Mouse (Mus musculus) midbrain, embryonic 16.5 days (tissue): ENCODE data around the gene Slc29a1. TPM values are rescaled to one million over a fixed set of nuclear protein-coding genes. Genes with fewer than 3 reads are reported as not detected.

Experiments
- ATAC-seq: fragments of 200-750 bp; cut with Nextera tagmentation; 2 replicates; pipeline ENCODE4 v1.8.0; 2017; ENCODE audit warnings: moderate TSS enrichment
- H3K27ac ChIP-seq: fragments of 300-500 bp; sonication (generic); 2 replicates; pipeline ENCODE4 v1.5.1; 2014; ENCODE audit warnings: mild to moderate bottlenecking, low read length, mixed read lengths
- H3K27me3 ChIP-seq: fragments of 300-500 bp; sonication (generic); 2 replicates; pipeline ENCODE4 v1.6.1; 2014; ENCODE audit warnings: low read depth, low read length, mixed read lengths; ENCODE audit not compliant: control insufficient read depth, insufficient read depth
- H3K36me3 ChIP-seq: fragments of 300-500 bp; sonication (generic); 2 replicates; pipeline ENCODE4 v1.6.1; 2014; ENCODE audit warnings: mild to moderate bottlenecking, low read length, moderate library complexity, mixed read lengths; ENCODE audit not compliant: control insufficient read depth, insufficient read depth
- H3K4me1 ChIP-seq: fragments of 300-500 bp; sonication (generic); 2 replicates; pipeline ENCODE4 v1.6.1; 2014; ENCODE audit warnings: mild to moderate bottlenecking, low read length, mixed read lengths; ENCODE audit not compliant: control insufficient read depth, insufficient read depth
- H3K4me2 ChIP-seq: fragments of 300-500 bp; sonication (generic); 2 replicates; pipeline ENCODE4 v1.6.1; 2014; ENCODE audit warnings: mild to moderate bottlenecking, low read length, mixed read lengths
- H3K4me3 ChIP-seq: fragments of 300-500 bp; sonication (generic); 2 replicates; pipeline ENCODE4 v1.5.1; 2014; ENCODE audit warnings: low read depth, mild to moderate bottlenecking, low read length, moderate library complexity, mixed read lengths
- H3K9ac ChIP-seq: fragments of 300-500 bp; sonication (generic); 2 replicates; pipeline ENCODE4 v1.6.1; 2014; ENCODE audit warnings: low read depth, low read length, mixed read lengths
- H3K9me3 ChIP-seq: fragments of 300-500 bp; sonication (generic); replicated peaks from 2 replicates; pipeline ENCODE4 v1.6.1; 2014; ENCODE audit warnings: mild to moderate bottlenecking, low read length, mixed read lengths; ENCODE audit not compliant: control insufficient read depth, poor library complexity, severe bottlenecking
- WGBS: fragments of 180-500 bp; shearing (Covaris S2); extraction: QIAGEN DNeasy Blood & Tissue Kit; methylation state at CpG from one replicate; pipeline ENCODE4 v1.1.7; 2014; 5-methylcytosine and 5-hydroxymethylcytosine counted together
- polyA plus RNA-seq: library from polyadenylated mRNA; unstranded; fragments of >200 nt; fragmentation: Nextera tagmentation; extraction: Ambion mirVana; gene quantifications from 2 replicates; pipeline ENCODE4 v1.2.1, GENCODE M21; 2015

The Slc29a1 gene
- polyA plus RNA-seq, 1 experiment from 2014 or later, result 37.8 TPM

DNA sequence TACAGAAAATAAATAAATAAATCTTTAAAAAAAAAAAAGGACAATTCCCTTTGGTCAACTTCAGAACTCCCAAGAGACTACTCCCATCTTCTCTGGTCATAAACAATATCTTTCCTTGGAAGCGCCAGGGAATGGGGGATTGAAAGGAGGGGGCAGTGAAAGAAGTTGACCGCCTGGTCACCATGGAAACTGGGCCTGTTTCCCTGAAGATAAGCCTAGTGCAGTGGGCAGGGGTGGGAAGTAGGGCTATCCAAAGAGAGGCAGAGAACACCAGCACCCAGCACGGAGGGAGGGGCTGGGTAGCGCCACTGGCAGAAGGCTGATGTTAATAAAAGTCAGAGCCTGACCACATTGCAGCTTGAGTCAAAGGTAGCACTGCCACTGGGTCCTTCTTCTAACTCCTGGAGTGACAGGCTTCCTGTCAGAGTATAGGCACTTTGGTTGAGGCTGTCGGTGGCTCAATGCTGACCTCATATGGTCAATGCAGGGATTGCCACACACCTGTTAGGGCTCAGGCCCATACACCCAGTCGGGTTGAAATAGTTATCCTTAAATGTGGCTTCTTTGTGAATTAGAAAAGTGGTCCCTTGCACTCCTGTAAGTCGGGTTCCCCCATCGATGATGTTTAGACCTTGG, 47.5 kb downstream of the Slc29a1 start:
- Histone ChIP-seq H3K36me3 (peaks cover 2% of the 10 kb centered on the region), H3K4me2 (no peak overlapping the region; the same call in 1 of the 2 replicates), H3K9me3 (no peaks in the 10 kb centered on the region), H3K4me1 (peaks cover 35% of the 10 kb centered on the region), H3K4me3 (no peak overlapping the region), H3K9ac (no peak overlapping the region), H3K27me3 (peaks cover 2% of the 10 kb centered on the region), H3K27ac (no peak overlapping the region)
- 2% methylated on average over 8 of the region's 8 CpGs for WGBS
- ATAC-seq, result no peak

DNA sequence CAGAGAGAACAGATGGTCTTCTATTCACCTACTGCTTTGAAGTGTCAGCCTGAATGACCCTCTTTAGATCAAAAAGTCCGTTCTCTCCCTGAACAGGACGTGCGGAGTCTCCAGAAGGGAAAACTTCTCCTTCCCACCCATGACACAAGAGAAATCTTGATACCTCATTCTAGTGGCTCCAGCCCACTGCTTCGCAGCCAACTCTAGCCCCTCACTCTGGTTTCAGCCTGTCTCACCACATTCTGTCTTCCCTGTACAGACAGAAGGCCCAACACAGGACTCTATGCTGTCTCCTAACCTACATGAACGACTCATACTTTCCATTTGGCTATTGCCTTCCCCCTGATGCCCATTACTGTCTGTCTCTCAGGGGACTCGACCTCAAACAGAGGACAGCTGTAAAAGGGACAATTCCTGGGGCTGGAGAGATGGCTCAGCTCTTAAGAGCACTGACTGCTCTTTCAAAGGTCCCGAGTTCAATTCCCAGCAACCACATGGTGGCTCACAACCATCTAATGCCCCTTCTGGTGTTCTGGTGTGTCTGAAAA, 48.1 kb downstream of the Slc29a1 start:
- no peak overlapping the region for H3K4me2 ChIP-seq
- peaks cover 8% of the 10 kb centered on the region for H3K27me3 ChIP-seq
- no peak for ATAC-seq
- no peak overlapping the region for H3K27ac ChIP-seq
- no peaks in the 10 kb centered on the region for H3K9me3 ChIP-seq
- H3K4me3 ChIP-seq, result no peak overlapping the region
- peaks cover 32% of the 10 kb centered on the region for H3K4me1 ChIP-seq
- peaks cover 6% of the 10 kb centered on the region for H3K36me3 ChIP-seq
- 50% methylated on average over 7 of the region's 7 CpGs for WGBS
- H3K9ac ChIP-seq, result no peak overlapping the region

DNA sequence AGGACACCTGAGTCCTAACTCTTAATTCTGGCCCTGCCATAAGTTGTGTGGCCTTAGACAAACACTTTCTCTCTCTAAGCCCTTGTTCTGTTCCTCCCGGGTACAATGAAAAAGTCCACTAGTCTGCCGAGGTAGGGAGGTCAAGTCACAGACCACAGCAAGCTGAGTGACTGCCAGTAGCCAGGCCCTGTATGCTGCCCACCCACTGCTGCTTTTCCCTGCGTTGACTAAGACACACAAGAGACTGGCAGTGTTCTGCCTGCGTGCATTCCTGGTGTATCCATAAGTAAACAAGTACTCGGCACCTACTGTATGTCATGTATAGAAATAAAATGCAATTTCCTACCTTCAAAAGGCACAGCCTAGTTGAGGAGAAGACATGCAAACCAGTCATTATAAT, 49.2 kb downstream of the Slc29a1 start:
- Histone ChIP-seq H3K4me1 (peaks cover 33% of the 10 kb centered on the region), H3K27ac (peak overlapping the region; percentile 95; the same call in 1 of the 2 replicates), H3K4me3 (peak overlapping the region; percentile 90; the same call in 1 of the 2 replicates), H3K36me3 (peaks cover 9% of the 10 kb centered on the region), H3K4me2 (peak overlapping the region; percentile 64), H3K9me3 (no peaks in the 10 kb centered on the region), H3K27me3 (peaks cover 8% of the 10 kb centered on the region), H3K9ac (peak overlapping the region; percentile 100; the same call in 1 of the 2 replicates)
- 29% methylated on average over 5 of the region's 5 CpGs for WGBS
- no peak for ATAC-seq

DNA sequence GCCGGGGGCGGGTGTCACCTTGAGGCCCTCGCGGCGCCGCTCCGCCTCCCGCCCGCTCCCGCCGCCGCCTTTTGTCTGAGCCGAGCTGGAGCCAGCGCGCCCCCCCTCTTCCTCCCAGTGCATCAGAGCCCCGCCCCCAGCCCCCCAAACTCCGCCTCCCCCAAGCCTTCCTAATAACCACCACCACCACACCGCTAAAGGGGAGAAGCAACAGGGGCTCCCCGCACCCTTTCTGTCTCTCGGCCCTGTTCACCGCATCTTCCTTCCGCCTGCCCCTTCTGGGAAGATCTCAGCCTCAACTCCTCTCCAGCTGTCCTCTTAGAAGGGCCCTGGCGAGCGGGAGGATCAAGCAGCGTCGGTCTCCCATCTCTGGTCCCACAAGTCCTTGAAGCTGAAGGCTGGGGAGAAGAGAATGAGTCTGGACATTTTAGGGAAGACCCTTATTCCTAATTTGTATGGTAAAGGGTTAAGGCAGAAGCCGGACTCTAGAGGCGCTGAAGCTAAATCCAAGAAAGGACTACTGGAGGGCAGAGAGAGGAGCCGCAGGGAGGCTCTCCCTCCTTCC, 49.7 kb downstream of the Slc29a1 start, which contains the start of gene Tmem151b:
Gene Tmem151b (minus strand): TSS at position 61 of the 565 bp plus-strand sequence.
- peak within 1 kb of the TSS; percentile 95 for H3K27ac ChIP-seq
- peak within 1 kb of the TSS; percentile 100 for H3K9ac ChIP-seq
- peak within 1 kb of the TSS; percentile 90 for H3K4me3 ChIP-seq
- H3K36me3 ChIP-seq, result peaks cover 14% of the 10 kb centered on the region
- H3K9me3 ChIP-seq, result no peaks in the 10 kb centered on the region
- WGBS, result under 1% methylated on average over 14 of the region's 29 CpGs
- H3K27me3 ChIP-seq, result peaks cover 8% of the 10 kb centered on the region
- H3K4me2 ChIP-seq, result peak within 1 kb of the TSS; percentile 64
- peak; percentile 57 for ATAC-seq
- peaks cover 33% of the 10 kb centered on the region for H3K4me1 ChIP-seq

DNA sequence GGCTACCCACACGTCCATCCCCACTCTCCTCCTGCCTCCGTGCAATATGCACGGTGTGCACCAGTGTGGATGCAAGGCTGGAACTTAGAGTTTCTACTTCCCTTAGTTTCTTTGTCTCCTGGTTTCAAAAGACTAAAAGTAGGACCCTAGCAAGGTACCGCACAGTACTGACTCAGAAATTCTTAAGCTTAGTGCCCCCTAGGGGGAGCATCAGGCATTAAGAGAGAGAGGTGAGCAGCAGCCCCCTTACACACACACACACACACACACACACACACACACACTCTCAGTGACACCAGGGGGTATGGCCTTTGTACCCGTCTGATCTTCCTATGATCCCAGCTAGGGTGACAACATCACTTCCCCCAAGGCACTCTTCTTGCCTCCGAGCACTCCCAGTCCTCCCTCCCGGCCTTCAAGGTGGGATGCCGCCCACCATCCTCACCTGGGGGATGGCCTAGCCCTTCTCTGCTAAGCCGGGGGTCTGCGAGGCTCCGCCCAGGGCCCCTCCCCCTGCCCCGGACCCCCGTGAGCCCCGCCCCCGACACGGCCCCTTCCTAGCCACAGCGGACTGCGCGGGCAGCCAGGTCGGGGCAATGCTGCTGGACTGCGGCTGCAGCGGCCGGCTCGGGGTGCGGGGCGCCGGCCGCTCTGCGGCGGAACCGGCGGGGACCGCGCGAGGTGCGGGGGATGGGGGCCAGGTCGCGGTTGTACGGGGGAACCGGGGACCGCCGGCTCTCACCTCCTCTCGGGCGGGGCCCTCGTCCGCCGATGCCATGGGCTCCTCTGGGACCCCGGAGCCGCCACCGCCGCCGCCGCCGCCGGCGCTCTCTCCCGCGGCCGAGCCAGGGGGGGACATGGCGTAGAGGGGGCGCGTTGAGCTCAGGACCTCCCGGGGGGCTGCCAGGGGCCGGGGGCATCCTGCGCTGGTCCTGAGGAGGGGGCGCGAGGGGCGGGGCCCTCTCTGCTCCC, 50.6 kb downstream of the Slc29a1 start:
- peaks cover 8% of the 10 kb centered on the region for H3K27me3 ChIP-seq
- peaks cover 20% of the 10 kb centered on the region for H3K36me3 ChIP-seq
- ATAC-seq, result peak; percentile 77
- H3K9me3 ChIP-seq, result no peaks in the 10 kb centered on the region
- H3K4me2 ChIP-seq, result peak overlapping the region; percentile 64
- peaks cover 35% of the 10 kb centered on the region for H3K4me1 ChIP-seq
- WGBS, result 2% methylated on average over 51 of the region's 68 CpGs
- peak overlapping the region; percentile 90 for H3K4me3 ChIP-seq
- H3K27ac ChIP-seq, result peak overlapping the region; percentile 95
- H3K9ac ChIP-seq, result peak overlapping the region; percentile 100

DNA sequence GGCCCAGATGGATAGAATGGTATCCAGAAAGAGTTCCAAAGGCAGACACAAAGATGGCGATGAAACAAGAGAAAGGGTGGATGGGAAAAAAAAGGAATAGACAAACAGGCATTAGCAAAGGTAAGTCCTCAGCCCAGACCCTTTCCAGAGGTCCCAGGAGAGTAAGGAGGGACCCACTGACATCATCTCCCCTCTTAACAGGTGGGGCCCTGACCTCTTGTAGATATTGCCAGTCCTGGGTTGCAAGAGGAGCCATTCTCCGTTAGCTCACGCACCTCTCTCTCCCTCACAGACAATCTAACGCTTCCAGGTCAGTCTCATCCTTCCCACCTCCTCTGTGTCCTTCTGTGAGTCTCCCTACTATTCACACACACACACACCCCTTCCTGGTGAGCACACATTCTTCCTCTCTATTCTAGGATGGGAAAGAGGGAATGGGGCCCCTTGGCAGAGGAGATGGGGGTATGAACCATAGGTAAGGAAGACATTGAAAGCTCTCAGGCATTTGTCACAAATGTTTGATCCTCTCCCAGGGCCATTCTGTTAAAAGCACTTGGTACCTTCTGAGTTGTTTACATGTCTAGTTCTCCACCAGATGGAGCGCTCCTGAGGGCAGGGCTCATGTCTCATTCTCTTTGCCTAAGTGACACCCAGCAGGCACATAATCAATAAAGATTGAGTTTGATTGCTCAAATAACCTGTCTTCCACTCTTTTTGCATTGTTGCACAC, 51.8 kb downstream of the Slc29a1 start:
- peaks cover 8% of the 10 kb centered on the region for H3K27me3 ChIP-seq
- H3K4me3 ChIP-seq, result peak overlapping the region; percentile 90
- no peaks in the 10 kb centered on the region for H3K9me3 ChIP-seq
- peaks cover 20% of the 10 kb centered on the region for H3K36me3 ChIP-seq
- 78% methylated on average over 5 of the region's 5 CpGs for whole genome bisulfite sequencing
- no peak for ATAC-seq
- 0 out of 2 replicates have a peak overlapping the region, but pooled peaks have one; percentile 38 for H3K9ac ChIP-seq
- H3K4me1 ChIP-seq, result peaks cover 36% of the 10 kb centered on the region
- no peak overlapping the region for H3K27ac ChIP-seq
- H3K4me2 ChIP-seq, result peak overlapping the region; percentile 64

DNA sequence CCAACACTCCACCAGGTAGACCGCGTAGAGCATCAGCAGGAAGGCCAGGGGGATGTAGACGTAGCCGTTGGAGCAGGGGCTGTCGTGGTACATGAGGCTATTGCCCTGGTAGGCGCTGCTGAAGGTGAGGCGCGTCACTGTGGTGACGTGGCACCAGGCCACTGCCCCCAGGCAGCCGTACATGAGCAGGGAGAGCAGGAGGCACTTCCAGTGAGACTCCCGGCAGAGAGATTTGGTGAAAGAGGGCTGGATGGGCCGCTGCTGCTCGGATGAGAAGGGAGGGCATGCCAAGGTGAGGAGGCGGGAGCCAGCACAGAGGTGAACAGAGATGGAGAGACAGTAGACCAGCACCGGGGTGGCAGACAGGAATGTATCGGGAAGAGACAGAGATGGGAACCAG, 52.5 kb downstream of the Slc29a1 start:
- WGBS, result 71% methylated on average over 16 of the region's 16 CpGs
- Histone ChIP-seq H3K4me3 (no peak overlapping the region), H3K4me2 (peak overlapping the region; percentile 64; the same call in 1 of the 2 replicates), H3K27ac (no peak overlapping the region), H3K9me3 (no peaks in the 10 kb centered on the region), H3K4me1 (peaks cover 35% of the 10 kb centered on the region), H3K9ac (0 out of 2 replicates have a peak overlapping the region, but pooled peaks have one; percentile 38), H3K27me3 (peaks cover 8% of the 10 kb centered on the region), H3K36me3 (peaks cover 20% of the 10 kb centered on the region)
- no peak for ATAC-seq
